Mouse (Mus musculus) lung, embryonic 14.5 days (tissue): ENCODE results near the gene Gnb1l. TPM values are rescaled to one million over a fixed set of nuclear protein-coding genes. Genes with fewer than 3 reads are reported as not detected.
A peak's percentile ranks its signal among the peaks of the same experiment; 100 is the strongest.

Experiments
- ATAC-seq: fragments of 200-750 bp; cut with Nextera tagmentation; 2 replicates; pipeline ENCODE4 v1.8.0; 2017; ENCODE audit warnings: mild to moderate bottlenecking, moderate TSS enrichment, moderate library complexity; ENCODE audit not compliant: insufficient read depth
- DNase-seq: peaks from one replicate; pipeline ENCODE4 v3.0.0-alpha.2; 2015
- H3K27ac ChIP-seq: fragments of 300-500 bp; sonication (generic); 2 replicates; pipeline ENCODE4 v1.5.1; 2014; ENCODE audit warnings: low read depth, mild to moderate bottlenecking, moderate library complexity
- H3K27me3 ChIP-seq: fragments of 300-500 bp; sonication (generic); 2 replicates; pipeline ENCODE4 v1.6.1; 2014; ENCODE audit warnings: low read length, control low read depth; ENCODE audit not compliant: insufficient read depth
- H3K36me3 ChIP-seq: fragments of 300-500 bp; sonication (generic); 2 replicates; pipeline ENCODE4 v1.6.1; 2014; ENCODE audit warnings: control low read depth; ENCODE audit not compliant: insufficient read depth
- H3K4me1 ChIP-seq: fragments of 300-500 bp; sonication (generic); 2 replicates; pipeline ENCODE4 v1.6.1; 2014; ENCODE audit warnings: antibody characterized with exemption, control low read depth; ENCODE audit not compliant: insufficient read depth
- H3K4me2 ChIP-seq: fragments of 300-500 bp; sonication (generic); 2 replicates; pipeline ENCODE4 v1.6.1; 2014; ENCODE audit warnings: mild to moderate bottlenecking
- H3K4me3 ChIP-seq: fragments of 300-500 bp; sonication (generic); 2 replicates; pipeline ENCODE4 v1.5.1; 2014; ENCODE audit warnings: low read depth, low read length
- H3K9ac ChIP-seq: fragments of 300-500 bp; sonication (generic); 2 replicates; pipeline ENCODE4 v1.6.1; 2014
- H3K9me3 ChIP-seq: fragments of 300-500 bp; sonication (generic); 2 replicates; pipeline ENCODE4 v1.6.1; 2016; ENCODE audit warnings: low read depth, low read length, control low read depth
- CTCF ChIP-seq: IDR thresholded peaks from 2 replicates; pipeline ENCODE4 v1.5.1; 2016; ENCODE audit warnings: antibody characterized with exemption, low read depth
- whole genome bisulfite sequencing: fragments of 180-500 bp; shearing (Covaris S2); extraction: QIAGEN DNeasy Blood & Tissue Kit; methylation state at CpG from one replicate; pipeline ENCODE4 v1.1.7; 2014; 5-methylcytosine and 5-hydroxymethylcytosine counted together
- polyA plus RNA-seq: library from polyadenylated mRNA; unstranded; fragments of >200 nt; fragmentation: Nextera tagmentation; extraction: Ambion mirVana; gene quantifications from 2 replicates; pipeline ENCODE4 v1.2.1, GENCODE M21; 2014

Gene Gnb1l
- polyA plus RNA-seq, 1 experiment from 2014 or later: 17.6 TPM

GRCm38 (mm10) chr16:18556461-18556860 is 57.9 kb downstream of the Gnb1l start:
- Histone ChIP-seq H3K27me3 (no peaks in the 10 kb centered on the region), H3K9ac (no peak overlapping the region), H3K4me1 (no peaks in the 10 kb centered on the region), H3K4me3 (no peak overlapping the region), H3K36me3 (no peaks in the 10 kb centered on the region), H3K4me2 (no peak overlapping the region), H3K9me3 (no peaks in the 10 kb centered on the region), H3K27ac (no peak overlapping the region)
- no peak for ATAC-seq
- no peak for DNase-seq
- no peak for TF ChIP-seq CTCF
- 65% methylated on average over 3 of the region's 3 CpGs for WGBS

GRCm38 (mm10) chr16:18564472-18564871 is 66.0 kb downstream of the Gnb1l start:
- no peaks in the 10 kb centered on the region for H3K9me3 ChIP-seq
- no peak for DNase-seq
- H3K9ac ChIP-seq: no peak overlapping the region
- WGBS: 74% methylated on average over 2 of the region's 2 CpGs
- no peak overlapping the region for H3K4me3 ChIP-seq
- H3K27ac ChIP-seq: no peak overlapping the region
- H3K36me3 ChIP-seq: no peaks in the 10 kb centered on the region
- no peak for ATAC-seq
- H3K27me3 ChIP-seq: no peaks in the 10 kb centered on the region
- H3K4me2 ChIP-seq: no peak overlapping the region
- TF ChIP-seq CTCF: no peak
- H3K4me1 ChIP-seq: no peaks in the 10 kb centered on the region

GRCm38 (mm10) chr16:18568599-18568998 is 70.1 kb downstream of the Gnb1l start:
- Histone ChIP-seq H3K4me3 (no peak overlapping the region), H3K27ac (no peak overlapping the region), H3K27me3 (no peaks in the 10 kb centered on the region), H3K9me3 (no peaks in the 10 kb centered on the region), H3K4me1 (no peaks in the 10 kb centered on the region), H3K9ac (no peak overlapping the region), H3K36me3 (no peaks in the 10 kb centered on the region), H3K4me2 (no peak overlapping the region)
- TF ChIP-seq CTCF: no peak
- DNase-seq: no peak
- ATAC-seq: no peak
- WGBS: 63% methylated on average over 7 of the region's 7 CpGs

- TF ChIP-seq CTCF: no peak
- Histone ChIP-seq H3K4me2 (no peak overlapping the region), H3K4me3 (no peak overlapping the region), H3K27me3 (peaks cover under 1% of the 10 kb centered on the region; the same call in 1 of the 2 replicates), H3K36me3 (no peaks in the 10 kb centered on the region), H3K9me3 (no peaks in the 10 kb centered on the region), H3K9ac (no peak overlapping the region), H3K4me1 (no peaks in the 10 kb centered on the region), H3K27ac (no peak overlapping the region)
- 59% methylated on average over 8 of the region's 8 CpGs for WGBS
- DNase-seq: no peak
- ATAC-seq: peak; percentile 46
These were observed 75.7 kb downstream of the Gnb1l start for GRCm38 (mm10) chr16:18574196-18574595.

- no peak for TF ChIP-seq CTCF
- Histone ChIP-seq H3K9ac (no peak overlapping the region), H3K27me3 (peaks cover 29% of the 10 kb centered on the region), H3K4me1 (0 out of 2 replicates have a peak, but pooled peaks cover 4% of the 10 kb centered on the region), H3K4me3 (no peak overlapping the region), H3K36me3 (no peaks in the 10 kb centered on the region; the same call in 1 of the 2 replicates), H3K27ac (no peak overlapping the region), H3K4me2 (no peak overlapping the region), H3K9me3 (no peaks in the 10 kb centered on the region)
- ATAC-seq: no peak
- WGBS: 26% methylated on average over 3 of the region's 3 CpGs
- DNase-seq: no peak
These were observed 78.6 kb downstream of the Gnb1l start for GRCm38 (mm10) chr16:18577071-18577470.

- Histone ChIP-seq H3K4me1 (0 out of 2 replicates have a peak, but pooled peaks cover 5% of the 10 kb centered on the region), H3K9ac (no peak overlapping the region), H3K27me3 (peaks cover 35% of the 10 kb centered on the region), H3K4me2 (no peak overlapping the region), H3K9me3 (no peaks in the 10 kb centered on the region), H3K36me3 (no peaks in the 10 kb centered on the region; the same call in 1 of the 2 replicates), H3K27ac (no peak overlapping the region), H3K4me3 (no peak overlapping the region)
- DNase-seq (no peak), ATAC-seq (no peak)
- WGBS: 22% methylated on average over 5 of the region's 5 CpGs
- no peak for TF ChIP-seq CTCF
These were observed 79.2 kb downstream of the Gnb1l start for GRCm38 (mm10) chr16:18577599-18578160.

- Histone ChIP-seq H3K4me2 (no peak overlapping the region), H3K4me1 (0 out of 2 replicates have a peak, but pooled peaks cover 5% of the 10 kb centered on the region), H3K27ac (no peak overlapping the region), H3K9ac (no peak overlapping the region), H3K27me3 (peaks cover 63% of the 10 kb centered on the region), H3K4me3 (no peak overlapping the region), H3K36me3 (no peaks in the 10 kb centered on the region; the same call in 1 of the 2 replicates), H3K9me3 (no peaks in the 10 kb centered on the region)
- WGBS: 23% methylated on average over 2 of the region's 2 CpGs
- ATAC-seq: no peak
- peak; percentile 47 for TF ChIP-seq CTCF
- peak; percentile 29 for DNase-seq
These were observed 81.9 kb downstream of the Gnb1l start for GRCm38 (mm10) chr16:18580389-18580788.
